Mouse (Mus musculus): ENCODE measurements around the gene Asic2.

GRCm38 (mm10) chr11:81110049-81110448, 858.2 kb downstream of the Asic2 start:
- no peak for TF ChIP-seq CTCF (IDR thresholded peaks at IDR 0.05; ENCODE audit: borderline replicate concordance, control insufficient read depth, extremely low read depth, insufficient read depth, low read length, poor library complexity)
- TF ChIP-seq POLR2A (IDR thresholded peaks at IDR 0.05; ENCODE audit: control insufficient read depth, extremely low read depth, insufficient read depth, low read length, poor library complexity), result no peak
